Mouse (Mus musculus) ovary, adult 18-20 months (tissue): ENCODE measurements at regions not wholly inside any gene's neighbourhood (a gene's known extent, or its start where the extent isn't known, plus 50 kb on each side); places are given as distances from the start of the nearest gene placed in this dataset.

Experiments
- DNase-seq: peaks from one replicate; pipeline ENCODE4 v3.0.0; 2022; ENCODE audit warnings: low spot score, mixed read lengths

DNA sequence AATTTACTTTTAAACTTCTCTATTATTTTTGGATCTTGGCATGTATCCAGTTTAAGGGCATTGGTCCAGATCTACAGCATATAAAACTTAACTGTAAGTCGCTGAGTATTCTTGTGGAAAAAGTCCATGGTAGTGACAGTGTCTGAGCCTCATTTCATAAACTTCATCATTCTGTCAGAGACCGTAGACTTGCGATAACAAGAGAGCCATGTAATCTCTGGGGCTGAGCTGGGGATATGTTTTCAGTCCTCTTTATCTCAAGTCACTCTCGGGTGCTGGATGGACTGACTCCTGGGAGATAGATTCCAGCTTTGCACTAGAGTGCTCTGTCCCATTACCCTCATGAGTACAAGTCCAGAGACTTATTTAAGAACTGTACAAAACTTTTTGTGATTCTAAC is 362.0 kb downstream of the Fat4 start:
- no peak for DNase-seq

DNA sequence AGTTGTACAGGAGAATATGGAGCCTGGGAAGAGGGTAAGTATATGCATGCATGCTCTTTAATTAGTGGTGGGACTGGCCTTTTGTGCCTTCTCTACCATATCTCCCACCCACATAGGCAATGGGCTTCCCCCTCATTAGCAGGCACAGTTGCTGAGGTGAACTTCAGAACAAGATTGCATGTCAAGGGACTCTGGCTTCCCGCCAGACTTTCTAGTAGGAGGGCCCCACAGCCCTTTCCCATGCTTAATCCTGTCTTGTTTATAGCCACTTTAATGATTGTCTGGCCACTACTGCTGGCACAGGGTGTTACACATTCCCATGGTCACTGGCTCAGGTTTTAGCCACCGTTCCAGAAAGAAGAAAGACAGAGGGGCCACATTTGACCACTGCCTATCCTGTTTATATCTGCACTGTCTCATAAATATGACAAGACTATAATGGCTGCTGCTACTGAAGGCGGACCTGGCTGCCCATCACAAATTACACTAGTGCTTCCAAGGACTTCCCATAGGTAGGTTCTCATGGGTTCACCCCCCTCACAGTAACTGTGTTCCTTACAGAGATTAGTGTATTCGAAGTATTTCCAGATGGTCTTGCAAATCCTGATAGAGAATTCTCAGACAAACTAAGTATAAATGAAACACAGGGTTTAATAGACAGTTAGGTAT is 362.6 kb downstream of the Fat4 start:
- no peak for DNase-seq

DNA sequence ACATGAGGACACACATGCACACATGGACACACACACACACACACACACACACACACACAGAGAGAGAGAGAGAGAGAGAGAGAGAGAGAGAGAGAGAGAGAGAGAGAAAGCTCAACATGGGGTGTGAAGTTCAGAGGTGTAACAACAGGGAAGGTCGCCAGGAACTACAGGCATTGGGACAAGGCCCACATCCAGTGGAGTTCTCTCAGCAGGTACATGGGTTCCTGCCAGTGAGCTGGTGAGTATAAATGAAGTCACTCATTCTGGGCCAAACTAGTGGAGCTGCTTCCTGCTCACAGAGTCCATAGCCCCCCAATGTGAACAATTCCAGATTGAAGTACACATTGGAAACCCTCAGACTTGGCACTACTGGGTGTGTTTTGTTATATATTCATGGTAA is 366.3 kb downstream of the Fat4 start:
- DNase-seq: no peak

- DNase-seq: no peak
Observed at GRCm38 (mm10) chr3:39264671-39265430, 378.1 kb downstream of the Fat4 start.

DNA sequence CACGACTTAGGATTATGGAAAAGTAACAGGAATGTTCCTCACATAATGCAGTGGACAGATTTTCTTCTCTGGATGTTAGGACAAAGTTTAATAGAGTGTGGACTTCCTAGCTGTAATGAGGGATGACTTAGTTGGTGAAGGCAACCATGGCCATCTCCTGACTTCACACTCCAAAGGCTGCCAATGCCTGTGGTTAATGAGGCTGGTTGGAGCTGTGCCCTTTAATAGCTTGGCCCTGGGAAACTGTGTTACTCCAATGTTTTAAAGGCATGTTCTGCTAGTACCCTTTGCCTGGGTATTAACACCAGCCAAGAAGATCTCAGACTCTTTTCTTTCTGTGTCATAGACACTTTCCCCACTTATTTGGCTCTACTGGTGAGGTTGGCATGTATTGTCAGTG is 378.9 kb downstream of the Fat4 start:
- DNase-seq: no peak

GRCm38 (mm10) chr3:39269388-39269787 is 382.6 kb downstream of the Fat4 start:
- DNase-seq: no peak

- DNase-seq: no peak
Observed at GRCm38 (mm10) chr3:39272616-39273015, 385.9 kb downstream of the Fat4 start.

DNA sequence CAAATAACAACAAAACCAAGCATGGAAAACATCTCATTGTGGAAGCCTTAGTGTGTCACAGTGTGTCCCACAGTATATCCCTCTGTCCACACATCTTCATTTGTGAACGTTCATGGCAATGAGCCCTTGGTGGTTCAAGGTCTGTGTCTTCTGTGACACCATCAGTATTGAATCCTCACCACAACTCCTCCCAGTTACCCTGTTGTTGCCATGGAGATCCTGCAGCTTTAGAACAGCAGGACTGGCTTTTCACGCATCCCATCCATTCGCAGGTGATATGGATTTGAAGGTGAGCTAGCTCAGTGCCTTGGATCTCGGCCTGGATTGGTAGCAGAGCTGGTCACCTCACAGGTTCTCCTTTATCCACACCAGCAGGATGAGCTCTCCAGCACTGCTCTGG is 390.2 kb downstream of the Fat4 start:
- no peak for DNase-seq

- no peak for DNase-seq
Observed at GRCm38 (mm10) chr3:39277310-39277709, 390.6 kb downstream of the Fat4 start.

DNA sequence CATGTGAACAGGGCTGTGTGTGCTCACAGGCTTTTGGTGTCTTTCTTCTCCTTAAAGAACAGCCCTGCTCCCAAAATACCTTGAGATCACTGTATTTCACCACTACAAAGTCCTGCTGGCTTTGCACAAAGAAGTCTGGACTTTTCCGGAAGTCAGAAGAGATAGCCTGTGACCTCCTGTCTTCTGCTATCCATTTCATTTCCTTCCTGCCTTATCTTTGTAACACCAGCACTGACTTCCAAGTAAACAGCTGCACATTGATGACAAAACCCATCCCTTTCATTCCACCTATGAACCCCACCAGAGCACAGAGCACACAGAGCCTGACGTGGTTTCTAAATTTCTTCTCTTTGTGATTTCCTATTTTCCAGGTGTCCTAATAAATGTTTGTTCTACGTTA is 408.5 kb downstream of the Fat4 start:
- no peak for DNase-seq

DNA sequence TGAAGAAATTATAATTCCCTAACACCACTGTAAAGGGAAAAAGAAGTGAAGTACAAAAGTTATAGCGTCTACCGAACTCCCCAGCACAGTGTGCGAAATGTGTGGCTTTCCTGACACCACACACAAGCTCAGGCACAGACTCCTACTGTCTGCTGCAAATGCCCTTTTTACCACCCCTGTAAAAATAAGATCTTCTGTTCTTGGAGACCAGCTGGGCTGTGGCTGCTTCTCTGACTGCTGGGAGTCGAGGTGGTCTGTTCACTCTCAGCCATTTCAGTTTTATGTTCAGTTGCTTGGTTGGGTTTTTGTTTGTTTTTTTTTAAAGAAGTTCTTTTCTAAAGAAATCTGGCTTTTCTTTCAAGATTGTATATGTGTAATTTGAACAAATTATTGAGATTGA is 409.5 kb downstream of the Fat4 start:
- no peak for DNase-seq

DNA sequence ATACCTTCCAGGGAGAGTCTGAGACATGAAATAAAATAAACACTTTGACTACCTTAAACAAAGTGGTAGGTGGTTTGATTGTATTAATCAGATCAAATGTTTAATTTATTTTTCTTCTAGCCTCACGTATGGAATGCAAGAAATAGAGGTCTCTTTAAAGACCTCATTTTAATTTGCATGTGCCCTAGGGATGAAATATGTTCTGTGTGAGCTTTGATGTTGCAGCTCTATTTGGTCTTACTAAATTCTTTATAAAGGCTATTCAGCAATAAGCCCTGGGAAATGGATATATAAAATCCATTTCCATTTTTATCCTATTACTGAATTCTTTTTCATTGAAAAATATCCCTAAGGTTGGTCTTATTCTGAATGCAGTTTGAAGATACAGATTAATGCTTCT is 422.7 kb downstream of the Fat4 start:
- DNase-seq: no peak

- no peak for DNase-seq
Observed at GRCm38 (mm10) chr3:39313563-39313962, 426.8 kb downstream of the Fat4 start.

GRCm38 (mm10) chr3:39320851-39321250 is 434.1 kb downstream of the Fat4 start:
- no peak for DNase-seq

DNA sequence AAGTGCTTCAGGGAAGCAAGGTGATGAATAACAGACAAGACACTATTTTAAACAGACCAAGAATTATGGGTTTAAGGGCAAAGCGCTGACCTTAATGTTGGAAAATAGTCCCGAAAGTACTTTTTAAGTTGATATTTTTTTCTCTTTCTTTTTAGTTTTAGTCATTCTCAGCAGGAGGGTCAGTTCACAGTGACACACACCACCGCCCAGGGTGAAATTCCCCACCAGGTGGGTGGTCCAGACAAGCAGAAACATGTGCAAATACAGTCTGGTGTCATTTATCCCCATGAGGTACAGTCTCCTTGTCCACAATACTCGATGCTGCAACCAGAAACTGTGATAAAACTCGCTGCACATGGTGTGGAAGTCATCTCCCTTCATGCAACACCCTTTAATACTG is 435.5 kb downstream of the Fat4 start:
- no peak for DNase-seq

DNA sequence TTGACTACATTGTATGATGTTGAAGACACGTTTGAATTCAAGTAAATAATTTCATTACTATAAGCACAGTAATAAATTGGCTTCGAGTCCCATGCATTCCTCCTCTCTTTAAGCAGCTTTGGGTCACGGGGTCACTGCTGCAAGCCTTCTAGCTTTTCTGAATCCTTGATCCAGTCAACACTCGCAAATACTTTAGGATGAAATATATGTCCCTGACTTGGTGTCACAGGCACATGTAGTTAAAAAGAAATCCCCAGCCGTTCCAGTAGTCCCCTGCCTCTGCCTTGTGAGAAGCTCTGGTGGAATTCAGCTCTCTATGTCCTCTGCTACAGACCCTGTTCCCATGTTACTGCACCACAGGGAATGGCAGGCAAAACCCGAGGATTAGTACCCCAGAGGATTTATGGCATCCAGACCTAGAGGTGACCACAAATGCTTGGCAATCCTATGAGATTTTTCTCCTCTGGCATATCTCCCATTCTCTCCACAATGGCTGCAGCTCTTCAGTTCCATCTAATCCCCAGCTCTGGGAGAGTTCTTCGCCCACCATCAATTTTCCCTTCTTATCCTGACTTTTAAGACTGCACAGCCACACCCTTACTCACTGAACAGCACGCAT is 449.0 kb downstream of the Fat4 start:
- DNase-seq: no peak

- no peak for DNase-seq
Observed at GRCm38 (mm10) chr3:39341161-39341687, 454.5 kb downstream of the Fat4 start.

DNA sequence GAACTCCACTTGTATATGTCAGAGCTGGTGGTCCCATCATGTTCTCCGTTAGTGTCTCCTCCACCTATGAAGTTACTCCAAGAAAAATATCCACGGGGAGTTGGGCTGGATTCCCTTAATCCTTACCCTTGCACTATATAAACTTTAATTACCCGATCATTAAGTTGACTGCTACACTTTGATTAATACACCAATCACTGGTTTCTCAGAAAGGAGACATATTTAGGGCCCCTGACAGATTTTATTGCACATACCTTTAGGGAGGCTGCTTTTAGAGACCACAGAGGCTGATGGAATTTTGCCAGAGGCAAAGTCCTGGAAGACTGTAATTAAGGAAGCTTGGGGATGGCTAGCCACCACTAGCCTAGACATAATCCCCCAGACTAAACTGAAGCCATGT is 457.3 kb downstream of the Fat4 start:
- no peak for DNase-seq

- DNase-seq: no peak
Observed at GRCm38 (mm10) chr3:39347578-39347977, 460.8 kb downstream of the Fat4 start.

- no peak for DNase-seq
Observed at GRCm38 (mm10) chr3:39357012-39357411, 470.3 kb downstream of the Fat4 start.

DNA sequence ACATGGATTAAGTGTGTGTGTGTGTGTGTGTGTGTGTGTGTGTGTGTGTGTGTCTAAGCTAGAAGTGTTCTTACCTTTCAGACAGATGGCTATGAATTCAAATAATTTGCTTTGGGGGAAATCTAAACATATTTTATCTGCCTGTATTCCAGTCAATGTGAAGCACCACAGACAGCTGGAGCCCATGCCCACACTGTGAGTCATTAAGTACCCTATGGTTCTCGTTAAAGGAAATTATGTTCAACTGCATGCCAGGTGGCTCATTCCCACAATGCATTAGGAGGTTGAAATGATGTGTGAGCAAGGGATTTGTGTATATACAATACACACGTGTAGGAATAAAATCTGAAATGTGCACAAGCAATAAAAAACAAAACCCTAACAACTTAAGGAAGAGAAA is 473.5 kb downstream of the Fat4 start:
- no peak for DNase-seq

DNA sequence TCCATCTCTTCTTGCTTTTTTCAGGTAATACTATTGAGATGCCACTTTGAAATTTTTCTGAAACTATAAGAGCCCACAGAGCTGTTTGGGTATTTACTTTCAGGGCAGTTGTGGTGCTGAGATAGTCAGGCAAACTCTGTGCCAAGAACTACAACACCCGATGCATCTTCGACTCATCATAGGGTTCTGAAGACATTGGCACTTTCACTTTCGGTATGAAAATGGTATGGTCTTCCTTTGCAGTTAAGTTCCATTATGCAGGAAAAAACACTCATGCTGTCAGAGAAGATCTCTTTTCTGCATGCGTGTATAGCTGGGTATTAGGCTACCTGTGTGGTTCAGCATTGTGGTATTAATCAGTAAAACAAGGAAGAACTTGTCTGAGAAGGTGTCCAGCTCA is 484.2 kb downstream of the Fat4 start:
- no peak for DNase-seq

GRCm38 (mm10) chr3:39372426-39372950 is 485.7 kb downstream of the Fat4 start:
- DNase-seq: no peak
